Mouse (Mus musculus) retina, adult 2 months (tissue): ENCODE data around the gene Pafah1b2.

Experiments
- DNase-seq: peaks from one replicate; pipeline ENCODE4 v3.0.0-alpha.2; 2012; ENCODE audit warnings: low read depth, low spot score

The Pafah1b2 gene

DNA sequence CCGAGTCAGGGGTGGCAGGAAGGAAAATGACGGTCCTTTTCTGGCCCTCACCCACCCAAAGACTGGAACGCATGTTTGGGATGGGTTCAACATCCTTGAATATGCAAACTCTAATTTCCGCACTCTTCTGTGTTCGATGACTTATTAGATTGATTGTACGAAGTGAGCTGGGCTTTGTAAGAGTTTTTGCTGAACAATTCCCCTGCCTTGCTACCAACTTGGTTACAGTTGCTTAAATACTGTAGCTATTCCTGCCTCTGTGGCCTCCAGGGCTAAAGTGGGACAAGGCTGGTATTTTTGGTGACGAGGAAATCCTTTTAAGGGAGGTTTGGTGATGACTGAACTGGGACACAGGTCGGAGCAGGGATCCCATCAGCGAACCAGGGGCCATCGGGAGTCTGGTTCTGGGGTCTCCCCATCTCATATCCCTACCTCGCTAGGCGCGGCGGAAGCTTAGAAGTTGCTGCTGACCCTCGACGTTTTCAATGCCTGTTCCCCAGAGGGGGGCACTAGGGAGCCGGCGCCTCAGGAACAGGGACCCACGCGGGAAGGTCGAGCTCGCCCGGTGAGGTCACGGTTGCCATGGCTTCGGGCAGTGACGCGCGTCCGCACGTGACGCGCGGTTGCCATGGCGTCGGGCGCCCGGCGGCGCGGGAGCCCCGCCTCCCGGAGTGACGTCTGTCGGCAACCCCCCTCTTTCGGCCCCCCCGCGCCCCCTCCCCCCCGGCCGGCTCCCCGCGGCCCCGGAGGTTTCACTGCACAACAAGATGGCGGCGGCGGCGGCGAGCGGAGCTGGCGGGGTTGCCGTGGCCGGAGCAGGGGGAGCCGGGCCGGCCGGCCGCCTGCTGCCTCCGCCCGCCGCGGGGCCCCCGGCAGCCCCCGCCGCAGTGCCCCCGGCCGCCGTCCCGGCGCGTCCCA, at the start of gene Pafah1b2, which contains the start of gene Sik3:
Gene Pafah1b2 (minus strand): TSS at position 600 of the 918 bp plus-strand sequence.
Gene Sik3 (plus strand): TSS at position 730 of the 918 bp plus-strand sequence.
- peak; percentile 89 for DNase-seq

DNA sequence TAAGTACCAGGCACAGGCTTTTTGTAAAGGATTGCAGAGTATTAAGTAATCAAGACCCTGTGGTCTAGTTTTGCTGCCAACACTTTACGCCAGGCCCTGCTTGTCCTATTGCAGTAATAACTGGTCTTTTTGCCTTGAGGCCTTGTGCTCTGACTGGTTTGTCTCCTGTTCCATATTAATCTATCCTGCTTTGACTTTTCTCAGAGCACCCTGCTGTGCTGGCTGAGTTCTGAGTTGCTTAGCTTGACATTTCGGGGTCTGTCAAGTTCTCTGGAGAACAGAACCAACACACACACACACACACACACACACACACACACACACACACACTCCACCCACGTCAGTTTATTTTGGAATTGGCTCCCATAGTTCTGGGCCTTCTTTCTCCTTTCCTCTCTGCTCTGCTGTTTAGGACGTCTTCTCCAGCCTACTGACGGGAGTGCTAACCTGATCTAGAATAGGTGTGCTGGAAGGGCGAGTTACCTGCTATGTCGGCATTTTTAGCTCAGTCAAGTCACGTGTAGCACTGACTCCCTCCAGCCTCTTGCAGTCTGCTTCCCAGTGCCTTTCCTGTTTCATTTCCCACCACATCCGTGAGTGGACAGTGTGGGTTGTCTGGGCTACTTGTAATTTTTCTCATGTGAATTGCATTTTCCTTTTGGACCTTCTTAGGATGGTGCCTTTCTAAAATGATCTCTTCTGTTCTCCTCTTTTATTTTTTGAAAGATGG, 49.4 kb upstream of the Pafah1b2 start:
- DNase-seq = no peak

DNA sequence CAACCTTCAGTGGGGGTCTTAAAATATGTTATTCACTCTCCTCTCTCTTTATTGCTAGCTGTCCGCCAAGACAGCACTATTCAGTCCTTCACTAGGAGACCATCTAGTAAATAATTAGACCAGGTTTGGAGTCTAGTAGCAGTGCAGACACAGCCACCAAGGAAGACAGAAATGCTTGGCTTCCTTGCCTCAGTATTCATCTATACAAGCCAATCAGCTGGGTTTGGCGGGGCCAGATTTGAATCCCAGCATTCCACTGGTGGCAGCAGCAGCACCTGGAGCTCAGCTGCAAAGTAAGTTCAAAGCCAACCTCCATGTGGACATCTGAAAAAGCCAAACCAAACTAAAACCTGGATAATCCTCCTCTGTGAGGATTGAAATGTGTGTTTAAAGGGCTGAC, 47.8 kb upstream of the Pafah1b2 start:
- no peak for DNase-seq

DNA sequence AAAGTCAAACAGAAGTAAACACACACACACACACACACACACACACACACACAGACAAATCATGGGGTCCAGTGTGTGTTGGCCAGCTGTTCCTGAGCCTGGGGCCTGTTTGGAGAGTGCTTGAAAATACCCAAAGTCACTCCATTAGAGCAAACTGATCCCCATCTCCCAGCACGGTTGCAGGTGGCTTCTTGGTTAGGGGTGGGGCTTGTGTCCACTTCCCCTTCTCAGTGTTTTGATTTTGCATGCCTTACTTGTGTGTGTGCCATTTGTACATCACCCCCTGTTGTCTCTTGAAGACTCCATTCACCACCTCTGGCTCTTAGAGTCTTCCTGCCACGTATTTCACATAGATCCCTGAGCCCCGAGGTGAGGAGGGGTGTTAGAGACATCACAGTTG, 45.6 kb upstream of the Pafah1b2 start:
- no peak for DNase-seq

DNA sequence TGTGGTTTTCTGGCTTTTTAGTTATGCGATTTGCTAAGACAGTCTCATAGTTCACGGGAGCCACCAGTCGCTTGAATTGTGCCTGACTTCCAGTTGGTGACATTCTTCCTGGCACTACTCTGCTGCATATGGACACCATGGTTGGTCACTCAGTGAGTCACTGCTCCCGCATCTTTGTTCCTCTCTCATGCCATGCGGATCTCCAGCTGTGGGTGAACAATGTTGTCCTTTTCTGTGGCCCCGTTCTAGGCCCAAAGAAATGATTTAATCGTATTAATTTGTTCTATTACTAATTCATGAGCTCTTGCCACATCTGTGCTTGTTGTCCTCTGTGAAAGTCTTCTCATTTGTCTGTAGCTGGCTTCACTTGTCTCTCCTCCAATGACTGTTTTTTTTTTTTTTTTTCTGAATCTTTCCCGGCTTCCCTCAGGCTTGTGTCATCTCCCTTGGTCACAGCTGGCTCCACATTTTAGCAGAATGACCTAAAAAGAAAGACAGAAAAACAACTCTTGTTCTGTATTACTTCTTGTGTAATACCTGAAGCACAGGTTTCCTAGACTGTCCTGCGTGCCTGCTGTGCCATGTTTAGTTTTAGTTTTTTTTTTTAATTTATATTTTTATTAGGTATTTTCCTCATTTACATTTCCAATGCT, 40.6 kb upstream of the Pafah1b2 start:
- no peak for DNase-seq

DNA sequence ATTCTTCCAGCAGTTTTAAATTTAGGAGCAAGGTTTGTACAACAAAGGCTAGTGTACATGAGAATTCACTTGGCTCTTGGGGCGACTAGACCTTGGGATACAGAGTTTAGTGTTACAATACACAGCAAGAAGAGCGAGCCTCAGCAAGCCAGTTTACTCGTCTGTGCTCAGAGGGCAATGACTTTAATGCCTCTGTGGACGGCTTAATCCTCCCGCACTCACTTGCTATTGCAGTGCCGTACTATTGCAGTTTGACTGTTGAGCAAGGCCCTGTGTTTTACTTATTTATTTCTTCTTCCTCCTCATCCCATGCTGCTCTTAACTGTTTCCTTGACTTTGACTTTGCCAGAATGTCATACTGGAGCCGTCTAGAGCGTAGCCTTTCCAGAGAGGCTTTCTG, 37.7 kb upstream of the Pafah1b2 start:
- DNase-seq = no peak

DNA sequence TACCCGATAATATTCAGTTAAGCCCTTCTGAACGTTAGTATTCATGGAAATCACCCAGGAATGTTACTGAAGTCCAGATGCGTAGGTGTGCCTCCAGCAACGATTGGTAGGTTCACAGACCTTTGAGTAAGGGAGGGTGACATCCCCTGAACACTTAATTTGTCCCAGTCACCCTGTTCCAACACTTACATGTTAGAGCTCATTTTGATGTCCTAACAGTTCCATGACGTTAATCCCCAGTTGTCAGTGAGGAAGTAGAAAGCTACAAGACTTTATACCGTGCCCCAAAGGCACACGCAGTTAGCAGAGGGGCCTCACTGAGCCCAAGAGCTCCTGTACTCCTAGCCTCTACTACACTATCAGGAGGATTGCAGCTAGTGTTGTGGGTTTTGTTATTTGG, 37.0 kb upstream of the Pafah1b2 start:
- DNase-seq = no peak

DNA sequence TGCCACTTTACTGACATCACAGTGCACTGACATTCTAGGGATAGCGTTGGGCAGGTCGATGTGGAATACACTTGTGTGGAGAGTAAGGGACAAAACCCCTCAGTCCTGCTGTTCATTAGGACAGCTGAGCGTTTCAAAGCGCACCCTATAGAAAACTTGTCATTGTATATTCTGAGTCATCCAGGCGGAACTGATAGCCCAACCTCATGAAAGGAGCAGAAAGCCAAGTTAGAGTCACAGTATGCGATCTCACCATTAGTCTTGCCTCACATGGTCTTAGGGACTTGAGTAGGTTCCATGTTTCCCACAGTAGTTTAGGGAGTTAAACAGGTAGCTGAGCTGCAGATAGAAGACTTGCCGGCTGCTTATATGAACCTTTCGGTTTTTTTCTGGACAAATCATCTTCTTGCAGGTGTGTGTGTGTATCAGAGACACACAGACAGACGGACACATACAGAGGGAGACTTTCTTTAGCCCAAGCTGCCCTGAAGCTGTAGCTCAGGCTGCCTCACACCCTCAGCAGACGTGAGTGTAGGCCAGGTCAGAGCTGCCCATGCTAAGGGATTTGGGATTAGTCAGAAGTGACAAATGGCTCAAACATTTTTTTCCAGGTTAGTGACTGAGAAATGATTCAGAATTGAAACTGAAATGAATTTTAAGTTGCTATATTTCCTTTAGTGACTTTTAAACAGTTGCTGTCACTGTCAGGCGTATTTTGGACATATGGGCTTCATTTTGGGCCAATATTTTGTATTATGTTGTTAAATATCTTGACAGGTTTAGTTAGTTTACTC, 34.4 kb upstream of the Pafah1b2 start:
- DNase-seq = no peak

DNA sequence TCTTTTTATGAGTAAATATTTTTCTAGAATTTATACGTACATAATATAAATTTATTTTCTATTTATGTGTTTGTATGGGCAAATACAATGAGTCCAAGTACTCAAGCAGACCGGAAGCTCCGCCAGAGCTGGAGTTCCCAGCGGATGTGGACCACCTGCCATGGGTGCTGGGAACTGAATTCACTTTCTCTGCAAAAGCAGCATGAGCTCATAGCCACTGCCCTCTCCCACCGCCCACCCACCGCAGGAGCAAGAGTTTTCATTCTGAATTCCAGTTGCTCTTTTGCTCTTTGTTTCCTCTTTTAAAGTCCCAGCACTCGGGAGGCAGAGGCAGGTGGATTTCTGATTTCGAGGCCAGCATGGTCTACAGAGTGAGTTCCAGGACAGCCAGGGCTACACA, 31.1 kb upstream of the Pafah1b2 start:
- no peak for DNase-seq

DNA sequence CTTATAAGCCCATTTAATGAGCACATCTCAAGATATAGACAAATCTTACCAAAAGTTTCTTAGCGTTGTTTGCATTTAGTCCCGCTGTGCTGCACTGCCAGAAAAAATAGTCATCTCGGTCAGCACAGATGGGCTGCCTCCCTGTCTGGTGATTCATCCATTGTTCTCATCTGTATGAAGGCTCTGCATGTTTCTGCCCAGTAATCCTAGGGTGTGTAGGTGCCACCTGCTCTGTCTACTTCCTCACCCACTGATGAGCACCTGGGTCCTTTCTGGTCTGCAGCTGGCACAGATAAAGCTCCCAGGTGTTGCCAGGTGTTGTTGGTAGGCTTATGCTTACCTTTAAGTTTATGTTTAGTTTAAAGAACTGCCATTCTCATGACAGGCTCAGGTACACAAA, 29.9 kb upstream of the Pafah1b2 start:
- no peak for DNase-seq

DNA sequence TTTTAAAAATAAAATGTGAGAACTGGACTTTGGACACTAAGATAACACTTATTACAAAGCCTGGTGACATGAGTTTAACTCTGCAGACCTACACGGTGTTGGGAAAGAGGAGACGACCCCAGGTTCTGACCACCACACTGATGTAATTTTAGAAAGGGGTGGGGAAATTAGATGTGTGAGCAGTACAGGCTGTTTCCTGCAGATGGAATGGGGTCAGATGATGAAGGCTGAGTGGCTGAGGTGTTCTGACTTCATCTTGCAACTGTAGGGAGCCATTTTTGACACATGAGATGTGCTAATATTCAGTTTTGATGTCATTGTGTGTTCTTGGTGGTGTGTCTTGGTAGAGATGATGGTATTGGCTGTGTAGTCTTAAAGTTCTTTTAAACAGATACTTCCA, 28.7 kb upstream of the Pafah1b2 start:
- no peak for DNase-seq

DNA sequence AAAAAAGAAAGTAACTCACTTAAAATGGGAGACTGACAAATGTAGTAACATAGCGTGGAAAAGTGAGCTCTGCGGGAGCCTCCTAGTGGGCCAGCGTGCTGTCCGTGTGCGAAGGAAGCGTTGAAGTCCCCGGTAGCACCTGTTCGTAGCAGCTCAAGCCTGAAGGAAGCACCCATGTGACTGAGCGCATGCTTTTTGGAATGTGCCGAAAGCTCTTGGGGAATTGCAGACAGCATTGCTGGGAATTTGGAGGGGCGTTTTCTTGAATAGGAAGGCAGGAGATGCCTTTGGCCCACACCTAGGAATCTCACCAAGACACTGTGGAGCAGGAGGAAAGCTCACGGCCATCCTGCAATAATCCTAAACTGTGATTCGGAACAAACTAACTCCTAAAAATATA, 26.3 kb upstream of the Pafah1b2 start:
- no peak for DNase-seq

DNA sequence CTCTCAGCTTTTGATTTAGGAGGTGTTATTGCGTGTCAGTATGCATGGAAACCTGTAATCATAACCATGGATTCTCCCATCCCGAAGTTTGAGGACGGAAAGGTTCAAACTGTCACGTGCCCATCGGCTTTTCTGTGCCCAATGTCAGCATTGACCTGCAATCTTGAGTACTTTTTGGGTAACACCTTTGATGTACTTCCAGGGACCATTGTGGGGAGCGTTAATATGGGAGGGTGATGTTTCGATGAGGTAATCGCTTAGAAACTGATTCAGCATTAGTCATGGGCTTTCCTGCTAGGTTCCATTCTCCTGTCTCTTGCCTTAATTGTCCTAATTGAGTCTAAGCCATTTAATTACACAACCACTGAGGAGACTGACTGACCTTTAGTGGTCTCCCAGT, 24.4 kb upstream of the Pafah1b2 start:
- DNase-seq = no peak

DNA sequence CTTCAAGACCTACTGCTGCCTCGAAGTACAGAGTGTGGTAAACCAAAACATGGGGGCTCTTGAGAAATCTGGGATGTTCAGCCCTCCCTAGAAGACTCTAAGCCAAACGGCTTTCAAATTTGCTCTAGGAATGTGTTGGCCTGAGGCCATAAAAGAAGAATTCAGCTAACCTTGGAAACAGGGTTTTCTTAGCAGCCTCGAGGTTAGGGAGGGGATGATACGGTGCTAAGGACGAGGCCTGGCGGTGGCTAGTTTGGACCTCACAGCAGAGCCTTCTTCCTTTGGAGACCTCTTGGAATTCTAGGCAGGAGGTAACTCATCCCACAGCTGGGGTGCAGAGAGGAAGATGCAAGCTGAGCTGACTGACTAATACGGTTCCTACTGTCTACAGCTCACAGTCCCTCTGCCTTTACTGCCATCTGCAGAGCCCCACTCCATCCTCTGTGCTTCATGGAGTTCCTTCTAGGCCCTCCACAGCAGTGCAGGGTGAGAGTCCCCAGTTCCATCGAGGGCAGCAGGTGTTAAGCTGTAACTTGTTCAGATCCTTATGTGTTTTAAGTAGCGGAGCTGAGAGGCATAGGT, 22.9 kb upstream of the Pafah1b2 start:
- DNase-seq = no peak

DNA sequence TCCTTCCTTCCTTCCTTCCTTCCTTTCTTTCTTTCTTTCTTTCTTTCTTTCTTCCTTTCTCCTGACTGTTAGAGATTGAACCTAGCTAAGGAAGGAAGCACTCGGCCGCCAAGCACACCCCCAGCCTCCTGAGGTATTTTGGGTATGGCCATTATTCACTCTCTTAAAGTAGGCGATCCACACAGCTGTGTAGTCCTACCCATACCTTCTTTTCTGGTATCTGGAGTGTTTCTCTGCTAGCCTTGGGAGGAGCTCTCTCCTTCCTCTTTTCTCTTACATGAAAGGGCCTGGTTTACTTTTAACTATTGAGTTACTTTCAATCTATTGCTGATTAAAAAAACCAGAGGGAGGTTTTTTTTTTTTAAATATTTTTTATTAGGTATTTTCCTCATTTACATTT, 21.4 kb upstream of the Pafah1b2 start:
- no peak for DNase-seq

DNA sequence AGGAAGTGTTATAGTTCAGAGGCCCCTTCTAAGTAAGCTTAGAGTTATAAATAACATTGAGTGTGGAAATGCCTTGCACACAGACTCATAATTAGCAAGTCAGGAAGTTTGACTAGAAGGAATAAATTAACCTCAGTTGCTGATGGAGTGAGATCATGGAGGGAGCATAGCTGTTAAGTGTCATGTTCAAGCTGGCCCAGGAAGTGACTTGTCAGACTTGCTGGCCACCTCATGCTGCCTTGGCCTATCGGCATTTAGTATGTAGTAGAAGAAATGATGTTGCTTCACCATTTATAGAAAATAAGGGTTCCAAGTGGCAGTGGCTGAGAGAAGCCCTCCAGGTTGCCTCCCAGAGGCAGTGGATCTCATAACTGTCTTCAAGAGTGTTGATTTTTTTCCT, 20.6 kb upstream of the Pafah1b2 start:
- no peak for DNase-seq

DNA sequence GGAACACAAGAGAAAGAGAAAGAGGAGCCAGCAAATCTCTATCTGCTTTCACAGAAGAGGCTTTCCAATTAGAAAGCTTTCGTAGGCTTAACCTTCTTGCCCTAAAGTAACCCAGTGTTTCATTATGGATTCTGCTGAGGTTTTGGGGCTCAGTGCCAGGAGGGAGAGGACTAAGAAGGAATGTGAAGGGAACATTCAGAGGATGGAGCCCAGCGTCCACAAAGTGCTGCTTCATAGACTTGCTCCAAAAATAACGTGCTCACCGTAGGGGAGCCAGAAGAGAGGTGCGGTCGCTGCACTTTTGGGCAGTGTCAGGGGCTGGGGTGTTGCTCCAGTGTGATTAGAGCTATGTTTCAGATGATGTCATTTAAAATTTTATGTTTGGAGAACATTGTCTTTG, 19.7 kb upstream of the Pafah1b2 start:
- peak; percentile 43 for DNase-seq

DNA sequence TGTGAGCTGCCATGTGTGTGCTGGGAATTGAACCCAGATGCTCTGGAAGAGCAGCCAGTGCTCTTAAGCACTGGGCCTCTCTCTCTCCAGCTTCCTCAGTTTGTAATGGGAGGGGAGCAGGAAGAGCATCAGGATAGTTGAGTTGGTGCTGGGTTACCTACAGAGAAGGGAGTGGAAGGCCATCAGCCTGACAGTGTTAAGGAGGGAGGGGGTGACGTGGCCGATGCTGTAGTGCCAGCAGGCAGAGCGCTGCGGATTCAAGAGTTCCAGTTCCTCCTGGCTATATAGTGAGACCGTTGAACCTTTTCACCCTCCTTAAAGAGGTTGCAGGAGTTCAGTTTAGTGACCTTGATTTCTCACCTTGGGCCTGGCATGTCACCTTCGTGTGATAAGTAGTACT, 18.5 kb upstream of the Pafah1b2 start:
- DNase-seq = no peak

DNA sequence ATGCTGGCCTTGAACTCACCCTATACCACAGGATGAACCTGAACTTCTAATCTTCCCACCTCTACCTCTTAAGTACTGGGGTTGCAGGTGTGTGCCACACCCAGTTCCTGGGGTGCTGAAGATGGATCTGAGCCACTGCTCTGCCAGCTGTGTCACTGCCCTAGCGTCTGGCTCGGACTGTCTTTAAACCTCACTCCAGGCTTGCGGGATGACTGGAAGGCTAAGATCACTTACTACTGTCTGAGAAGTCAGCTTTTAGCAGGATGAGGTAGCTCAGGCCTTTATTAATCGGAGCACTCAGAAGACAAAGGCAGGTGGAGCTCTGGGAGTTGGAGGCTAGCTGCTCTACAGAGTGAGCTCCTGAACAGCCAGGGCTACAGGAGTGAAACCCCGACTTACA, 17.7 kb upstream of the Pafah1b2 start:
- no peak for DNase-seq

DNA sequence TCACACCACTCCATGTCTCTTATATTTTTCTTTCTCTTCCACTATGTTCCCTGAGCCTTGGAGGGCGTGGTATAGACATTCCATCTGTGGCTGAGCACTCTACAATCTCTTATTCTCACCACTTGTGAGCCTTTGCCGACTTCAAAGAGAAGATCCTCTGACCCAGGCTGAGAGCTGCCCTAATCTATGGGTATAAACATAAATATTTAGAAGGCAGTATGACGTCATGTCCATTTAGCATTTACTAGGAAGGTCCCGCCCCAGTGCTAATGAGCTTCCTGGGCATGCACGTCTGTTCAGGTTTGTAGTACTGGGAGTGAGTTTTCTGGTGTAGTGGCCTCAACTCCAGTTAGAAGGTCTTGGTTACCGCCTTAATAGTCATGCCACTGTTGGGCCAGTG, 17.0 kb upstream of the Pafah1b2 start:
- no peak for DNase-seq

DNA sequence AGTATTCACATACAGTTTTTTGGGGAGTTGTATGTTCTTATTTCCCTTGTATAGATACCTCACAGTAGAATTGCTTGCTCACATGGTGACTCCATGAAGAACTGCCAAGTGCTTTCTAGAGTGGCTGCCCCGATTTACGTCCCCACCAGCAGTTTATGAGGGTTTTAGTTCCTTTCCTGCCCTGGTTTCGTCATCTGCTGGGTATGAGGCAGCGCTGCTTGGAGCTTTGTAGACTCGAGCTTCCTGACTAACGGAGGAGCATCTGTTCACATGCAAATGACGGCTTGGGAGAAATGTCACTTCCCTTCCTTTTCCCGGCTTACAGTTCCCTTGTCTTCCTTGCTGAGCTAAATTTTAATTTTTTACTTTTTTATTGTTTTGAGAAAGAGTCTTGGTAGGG, 15.5 kb upstream of the Pafah1b2 start:
- no peak for DNase-seq
